Mouse (Mus musculus): ENCODE results near the gene Slc13a5.

The Slc13a5 gene

DNA sequence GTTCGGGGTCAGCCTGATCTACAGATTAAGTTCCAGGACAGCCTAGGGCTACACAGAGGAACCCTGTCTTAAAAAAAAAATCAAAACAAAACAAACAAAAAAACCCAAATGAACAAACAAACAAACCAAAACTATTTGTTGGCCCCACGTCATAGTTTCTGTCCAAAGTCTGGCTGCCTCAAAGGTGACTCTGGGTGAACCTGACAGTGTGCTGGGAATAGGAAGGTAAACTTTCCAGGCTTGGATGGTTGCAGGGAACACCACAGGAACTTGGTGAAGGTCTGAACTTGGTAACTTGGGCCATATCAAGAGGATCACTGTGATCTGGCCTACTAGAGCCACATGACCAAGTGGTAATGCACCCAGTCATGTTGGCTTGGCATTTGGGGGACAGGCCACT, 10.6 kb downstream of the Slc13a5 start:
- DNase-seq: no peak

DNA sequence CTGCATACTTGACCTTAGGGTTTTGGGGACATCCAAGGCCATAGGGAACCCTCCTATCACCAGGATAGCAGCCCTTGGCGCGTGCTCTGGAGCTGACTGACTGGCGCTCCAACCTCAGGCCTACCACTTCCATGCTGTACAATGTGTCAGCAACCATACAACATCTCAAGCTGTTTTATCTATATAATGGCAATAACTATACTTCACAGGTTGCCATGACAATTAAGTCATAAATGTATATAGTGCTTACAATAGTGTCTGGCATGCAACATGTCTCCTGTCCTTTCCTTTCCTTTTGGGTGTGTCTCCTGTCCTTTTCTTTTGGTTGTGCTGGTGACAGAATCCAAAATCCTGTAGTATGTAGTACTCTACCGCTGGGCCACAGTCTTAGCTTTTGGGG, 11.4 kb downstream of the Slc13a5 start:
- no peak for DNase-seq

DNA sequence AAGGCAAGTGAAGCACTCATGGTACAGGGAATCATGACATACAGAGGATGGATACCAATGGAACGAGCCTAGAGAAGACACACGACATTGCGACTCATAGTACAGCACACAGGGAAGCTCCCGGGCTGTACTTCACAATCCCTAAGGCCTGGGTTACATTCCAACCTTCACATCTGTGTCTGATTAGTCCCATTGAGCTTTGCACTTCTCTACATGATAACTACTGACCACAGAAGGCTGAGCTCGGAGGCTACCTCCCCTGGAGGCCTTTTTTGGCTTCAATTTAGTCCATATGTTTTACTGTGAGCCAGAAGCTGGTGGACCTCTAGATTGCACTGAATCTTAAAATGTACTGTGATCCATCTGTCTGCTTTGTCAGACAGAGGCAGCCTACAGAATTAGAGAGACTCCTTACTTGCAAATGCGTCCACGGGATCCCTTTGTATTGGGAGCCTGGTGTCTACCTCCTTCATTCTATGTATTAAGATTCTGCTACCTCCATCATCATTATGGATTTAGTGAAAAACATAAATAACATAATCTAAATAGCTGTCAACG, 21.7 kb downstream of the Slc13a5 start:
- no peak for DNase-seq

DNA sequence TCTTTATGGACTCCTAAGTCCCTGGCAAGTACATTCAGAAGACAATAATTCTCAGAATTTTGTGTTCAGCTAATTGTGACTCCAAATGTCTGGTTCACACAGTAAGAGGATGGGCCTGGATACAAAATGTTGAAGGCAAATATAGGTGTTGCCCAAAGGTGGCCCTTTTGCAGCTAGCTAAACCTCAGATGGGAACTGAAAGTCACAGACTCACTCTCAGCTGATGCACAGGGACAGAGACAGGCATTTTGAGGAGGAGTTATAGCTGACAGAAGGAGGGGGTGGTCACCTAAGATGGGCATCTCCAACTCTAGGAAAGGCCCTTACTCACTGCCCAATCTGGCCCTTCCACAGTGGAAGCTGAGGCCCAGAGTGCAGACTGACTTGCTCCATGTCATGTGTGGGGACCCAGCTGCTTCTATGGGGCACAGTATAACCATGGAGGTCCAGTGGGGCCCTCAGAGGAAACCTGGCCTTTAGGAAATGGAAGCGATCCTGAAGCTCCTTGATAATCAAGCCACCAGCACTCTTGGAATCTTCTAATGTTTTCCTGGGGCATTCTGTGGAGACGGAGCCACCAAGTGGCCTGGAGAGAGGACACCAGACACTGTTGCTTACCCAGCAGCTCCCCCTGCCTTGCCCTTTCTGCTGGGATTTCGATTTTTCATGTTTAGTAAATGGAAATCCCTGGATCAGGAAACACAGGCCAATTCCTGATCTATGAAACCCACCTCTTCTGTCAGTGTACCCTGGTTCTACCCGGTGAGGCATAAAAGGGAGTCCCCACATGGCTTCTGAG, 26.8 kb downstream of the Slc13a5 start:
- DNase-seq: no peak

DNA sequence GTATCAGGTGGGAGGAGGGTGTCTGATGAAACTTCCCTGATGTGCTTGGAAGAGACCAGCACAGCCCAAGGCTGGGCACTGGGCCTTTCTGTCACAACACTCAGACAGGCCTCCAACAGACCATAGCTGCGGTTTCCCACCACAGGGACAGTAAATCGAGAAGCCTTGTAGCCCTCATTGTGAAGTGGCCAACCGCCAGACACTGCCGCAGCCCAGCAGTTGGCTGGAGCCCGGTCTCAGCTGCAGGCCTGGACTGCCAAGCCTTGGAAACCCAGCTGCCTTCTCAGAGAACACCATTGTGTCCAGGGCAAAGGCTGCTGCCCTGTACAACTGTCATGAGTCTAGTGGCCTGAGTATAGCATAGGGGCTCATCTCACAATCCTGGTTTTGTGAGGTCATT, 33.0 kb downstream of the Slc13a5 start:
- DNase-seq: no peak

DNA sequence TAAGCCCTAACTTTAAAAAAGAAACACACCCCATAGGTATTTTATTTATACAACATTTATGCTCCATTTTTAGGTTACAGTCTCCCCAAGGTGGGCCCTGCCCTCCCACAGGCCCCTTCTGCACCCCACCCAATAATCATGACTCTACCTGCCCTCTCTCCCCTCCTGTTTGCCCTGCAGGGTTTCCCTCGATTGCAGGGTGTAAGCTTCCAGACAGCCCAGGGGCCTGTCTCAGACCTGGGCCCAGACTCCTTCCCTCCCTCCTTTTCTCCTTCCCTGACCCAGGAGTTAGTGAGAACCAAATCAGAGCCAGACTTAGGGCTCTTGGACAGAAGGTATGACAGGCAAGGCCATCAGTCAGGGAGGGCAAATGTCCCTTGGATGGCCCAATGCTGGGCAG, 34.0 kb downstream of the Slc13a5 start:
- DNase-seq: no peak

DNA sequence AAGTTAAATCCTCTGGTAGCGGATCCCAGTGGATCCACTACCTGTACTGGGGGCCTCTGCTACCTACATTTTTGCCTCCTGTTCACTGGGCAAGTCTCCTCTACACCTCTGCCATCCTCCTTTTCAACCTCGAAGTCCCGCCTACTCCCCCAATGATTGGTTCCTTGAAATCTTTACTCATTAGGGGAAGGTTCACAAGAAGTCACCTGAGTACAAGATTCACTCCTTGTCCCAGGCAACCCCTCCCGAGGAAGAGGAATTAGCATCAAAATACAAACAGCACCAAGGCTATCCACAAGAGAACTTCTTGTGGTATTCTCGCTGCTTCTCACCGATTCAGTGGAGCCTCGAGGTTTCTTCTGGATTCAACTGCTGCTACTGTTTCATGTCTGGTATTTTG, 35.0 kb downstream of the Slc13a5 start:
- no peak for DNase-seq

DNA sequence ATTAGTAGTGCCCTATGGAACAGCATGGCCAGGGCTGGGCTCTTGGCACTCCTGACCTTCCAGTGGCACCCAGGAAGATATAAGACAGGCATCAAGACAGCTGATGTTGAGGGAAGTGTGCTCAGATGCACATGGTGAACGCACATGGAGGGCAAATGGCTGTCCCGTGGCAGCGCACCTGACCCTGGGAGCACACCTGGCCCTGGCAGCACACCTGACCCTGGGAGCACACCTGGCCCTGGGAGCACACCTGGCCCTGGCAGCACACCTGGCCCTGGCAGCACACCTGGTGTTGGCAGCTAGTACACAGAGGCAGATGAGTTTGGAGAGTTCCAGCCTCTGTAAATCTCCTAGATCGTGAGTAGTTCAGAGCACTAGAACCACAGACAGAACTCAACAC, 38.5 kb downstream of the Slc13a5 start:
- DNase-seq: no peak

DNA sequence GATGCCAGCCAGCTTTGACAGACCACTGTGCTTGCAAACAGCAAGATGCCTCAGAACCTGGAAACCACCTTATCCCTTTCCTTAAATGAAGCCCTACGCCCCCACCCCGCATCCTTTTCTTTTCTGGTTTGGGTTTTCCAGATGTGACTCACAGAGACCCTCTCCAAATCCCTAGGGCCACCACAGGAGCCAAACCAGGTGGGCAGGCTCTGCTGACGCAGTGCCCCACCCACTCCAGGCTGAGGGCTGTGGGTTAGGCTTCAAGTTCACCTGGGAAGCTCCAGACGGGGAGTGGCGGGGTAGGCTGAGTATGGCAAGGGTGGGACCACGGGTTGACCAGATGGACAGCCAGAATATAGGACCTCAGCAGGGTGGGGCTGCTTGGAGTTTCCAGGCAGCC, 40.1 kb downstream of the Slc13a5 start:
- DNase-seq: no peak

DNA sequence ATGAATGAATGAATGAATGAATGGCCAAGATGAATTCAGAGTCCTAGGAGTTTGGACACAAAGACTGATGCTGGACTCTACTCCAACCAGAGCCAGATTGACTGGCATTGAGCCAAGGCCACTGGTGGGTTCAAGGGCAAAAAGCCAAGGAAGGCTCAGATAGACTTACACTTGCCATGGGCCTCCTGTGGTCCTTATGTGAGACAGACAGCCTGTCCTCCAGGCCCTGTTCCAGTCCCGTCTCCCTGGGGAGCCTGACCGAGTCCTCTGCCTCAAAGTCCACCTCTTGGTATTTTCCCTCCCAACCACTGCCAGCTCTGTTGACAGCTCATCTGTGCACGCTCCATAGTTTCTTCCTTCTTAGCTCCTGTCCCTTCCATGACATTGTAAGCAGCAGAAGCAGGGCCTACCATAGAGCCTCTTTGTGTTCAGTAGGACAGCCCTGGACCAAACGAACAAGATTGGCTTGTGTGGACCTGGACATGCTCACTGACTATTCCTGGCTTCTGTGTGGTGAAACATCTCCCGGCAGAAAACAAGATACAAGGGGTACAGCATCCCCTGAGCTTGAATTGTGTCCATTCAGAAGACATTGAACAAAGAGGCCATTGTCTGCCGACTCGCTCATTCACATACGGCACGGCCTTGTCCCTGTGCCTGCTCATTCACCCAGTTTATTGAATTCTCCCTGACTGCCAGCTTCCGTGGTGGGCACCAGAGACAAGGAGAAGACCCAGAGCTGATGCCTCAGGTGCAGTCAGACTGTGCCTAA, 40.8 kb downstream of the Slc13a5 start:
- DNase-seq: peak; percentile 43

DNA sequence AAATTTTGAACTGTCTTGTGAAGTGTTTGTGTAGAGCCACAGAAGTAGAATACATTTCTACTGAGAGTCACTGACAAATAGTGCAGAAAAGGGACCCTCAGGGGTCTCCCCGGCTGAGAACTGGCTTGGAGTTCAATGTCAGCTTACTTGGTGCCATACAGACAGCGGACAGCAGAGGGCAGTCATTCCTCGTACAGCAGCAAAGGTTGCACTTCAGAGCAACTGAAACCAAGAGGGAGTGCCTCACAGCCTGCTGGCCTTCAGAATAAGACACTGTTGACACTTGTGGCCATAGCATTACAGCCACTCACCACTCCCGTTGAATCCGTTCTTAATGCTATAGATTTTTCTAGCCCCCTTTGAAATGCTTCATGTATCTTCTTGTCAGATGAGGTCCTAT, 42.2 kb downstream of the Slc13a5 start:
- peak; percentile 70 for DNase-seq

DNA sequence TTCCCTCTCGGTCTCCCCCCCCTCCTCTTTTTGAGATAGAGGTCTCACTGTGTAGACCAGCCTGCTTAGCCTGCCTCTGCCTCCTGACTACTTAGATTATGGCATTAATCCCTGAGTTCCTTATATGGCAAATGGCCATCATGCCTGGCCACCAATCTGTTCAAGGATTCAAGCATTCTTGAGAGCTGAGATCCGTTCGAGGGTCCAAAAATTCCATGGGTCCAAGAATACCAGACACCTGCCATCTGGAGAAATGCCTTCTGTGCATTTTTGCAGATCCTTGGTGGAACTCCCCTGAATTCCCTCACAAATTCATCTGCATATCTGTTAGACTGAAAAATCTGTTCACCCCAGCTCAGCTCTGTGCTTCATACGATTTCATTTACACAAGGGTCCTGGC, 43.6 kb downstream of the Slc13a5 start:
- DNase-seq: no peak

DNA sequence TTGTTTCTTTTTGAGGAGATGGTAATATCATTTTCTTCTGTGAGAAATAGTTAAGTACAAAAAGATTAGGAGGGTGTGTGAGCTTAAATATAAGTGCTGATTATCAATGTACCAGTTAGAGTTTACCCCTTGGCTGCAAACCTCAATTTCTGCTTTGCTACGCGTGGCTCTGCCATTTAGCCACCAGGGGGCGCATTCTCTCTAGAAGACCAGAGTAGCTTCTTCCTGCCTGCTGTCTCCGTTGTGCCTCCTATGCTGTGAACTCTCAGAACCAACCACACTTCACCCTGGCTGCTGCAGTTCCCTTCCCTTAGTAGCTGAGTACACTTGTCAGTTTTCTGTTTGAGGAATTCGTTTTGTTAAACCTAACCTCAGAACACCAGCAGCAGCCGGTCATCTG, 45.7 kb downstream of the Slc13a5 start:
- DNase-seq: no peak

DNA sequence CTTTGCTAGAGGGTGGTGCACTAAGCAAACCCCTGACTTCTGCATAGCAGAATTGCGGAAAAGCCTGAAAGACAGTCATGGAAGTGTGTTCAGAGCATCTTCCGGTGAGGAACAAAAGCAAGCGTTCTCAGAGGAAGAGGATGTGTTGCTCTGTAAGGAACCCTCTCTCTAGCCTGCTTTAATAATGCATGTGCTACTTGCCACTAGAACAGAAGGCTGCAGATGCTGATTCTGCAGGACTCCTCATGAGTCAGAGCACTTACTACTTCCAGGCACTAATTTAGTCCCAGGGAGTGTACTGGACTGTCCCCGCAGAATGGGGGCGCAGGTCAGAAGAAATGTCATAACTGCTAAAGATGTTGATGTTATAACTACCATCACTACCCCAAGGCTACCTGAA, 49.9 kb downstream of the Slc13a5 start:
- DNase-seq: no peak

DNA sequence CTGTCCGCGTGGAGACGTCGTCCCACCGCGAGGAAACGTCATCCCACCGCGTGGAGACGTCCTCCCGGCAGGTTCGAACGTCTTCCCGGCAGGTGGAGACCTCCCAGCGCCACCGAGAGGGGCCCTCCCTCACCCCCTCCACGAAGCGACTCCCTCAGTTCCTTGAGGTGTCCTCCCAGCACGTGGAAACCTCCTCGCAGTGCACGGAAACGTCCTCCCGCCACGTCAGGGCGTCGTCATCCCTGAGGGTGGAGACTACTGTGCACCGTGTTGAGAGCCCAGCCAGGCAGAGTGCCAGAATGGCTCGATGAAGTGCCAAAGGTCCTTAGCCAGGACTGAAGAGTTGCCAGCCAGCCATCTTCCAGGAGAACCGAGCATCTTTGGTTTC, 51.6 kb downstream of the Slc13a5 start, which contains the start of gene Med31:
Med31 (minus strand) TSS at position 183 of the 388 bp plus-strand sequence.
- DNase-seq: peak; percentile 80

DNA sequence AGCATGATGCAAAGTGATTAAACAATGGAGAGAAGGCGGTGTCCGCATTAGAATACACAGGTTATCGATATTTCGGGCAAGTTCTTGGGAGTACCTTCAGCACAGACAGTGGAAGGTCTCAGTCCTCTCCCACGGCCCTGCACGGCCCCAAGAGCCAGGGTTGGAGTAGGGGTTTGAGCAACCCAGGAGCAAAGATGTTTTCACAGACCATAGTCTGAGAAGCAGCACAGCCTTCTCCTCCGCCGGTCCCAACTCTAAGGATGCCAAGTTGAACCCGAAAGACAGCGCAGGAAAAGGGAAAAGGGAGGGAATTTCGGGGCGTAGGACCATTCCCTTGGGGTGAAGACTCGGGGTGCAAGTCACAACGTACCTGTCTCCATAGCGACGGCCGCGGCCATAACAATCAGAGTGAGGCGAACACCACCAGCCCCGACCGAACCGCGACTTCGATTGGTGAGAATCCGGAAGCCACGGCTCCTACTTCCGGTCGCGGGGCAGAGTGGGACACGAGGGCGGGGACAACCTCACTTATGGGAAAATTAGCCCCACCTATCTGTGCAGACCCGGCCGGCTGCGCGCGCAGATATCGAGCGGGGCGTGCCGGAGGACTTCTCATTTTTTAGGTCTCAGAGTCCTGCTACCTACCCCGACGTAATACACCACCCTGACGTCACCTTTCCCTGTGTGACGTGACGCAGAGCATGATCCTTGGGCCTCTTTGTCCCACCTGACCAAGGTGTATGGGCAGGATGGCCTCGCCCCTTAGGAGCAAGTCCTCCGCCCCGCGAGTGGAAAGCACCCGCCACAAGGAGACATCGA, 52.2 kb downstream of the Slc13a5 start:
- peak; percentile 89 for DNase-seq

DNA sequence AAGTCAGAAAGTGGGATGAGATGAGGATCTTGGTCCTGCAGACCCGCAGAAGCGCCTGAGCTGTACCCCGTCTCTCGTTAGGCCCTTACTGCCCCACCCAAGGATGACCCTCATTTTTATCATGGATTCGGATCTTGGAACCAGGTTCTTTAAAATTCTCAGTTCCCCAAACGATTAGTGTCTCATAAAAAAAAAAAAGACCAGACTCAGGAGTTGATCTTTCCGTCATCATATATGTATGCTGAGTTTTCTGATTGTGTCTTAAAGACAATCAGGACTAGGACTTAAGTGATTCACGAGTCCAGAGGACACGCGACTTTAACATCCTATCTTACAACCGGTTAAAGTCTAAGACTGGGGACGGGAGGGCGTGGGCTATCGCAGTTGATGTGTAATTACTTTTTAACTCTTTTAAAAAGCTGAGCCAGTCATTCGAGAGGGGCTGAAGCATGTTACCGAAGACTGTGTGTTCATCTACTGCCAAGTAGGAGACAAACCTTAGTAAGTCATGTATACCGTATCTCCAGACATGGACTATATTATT, 59.1 kb downstream of the Slc13a5 start:
- no peak for DNase-seq

DNA sequence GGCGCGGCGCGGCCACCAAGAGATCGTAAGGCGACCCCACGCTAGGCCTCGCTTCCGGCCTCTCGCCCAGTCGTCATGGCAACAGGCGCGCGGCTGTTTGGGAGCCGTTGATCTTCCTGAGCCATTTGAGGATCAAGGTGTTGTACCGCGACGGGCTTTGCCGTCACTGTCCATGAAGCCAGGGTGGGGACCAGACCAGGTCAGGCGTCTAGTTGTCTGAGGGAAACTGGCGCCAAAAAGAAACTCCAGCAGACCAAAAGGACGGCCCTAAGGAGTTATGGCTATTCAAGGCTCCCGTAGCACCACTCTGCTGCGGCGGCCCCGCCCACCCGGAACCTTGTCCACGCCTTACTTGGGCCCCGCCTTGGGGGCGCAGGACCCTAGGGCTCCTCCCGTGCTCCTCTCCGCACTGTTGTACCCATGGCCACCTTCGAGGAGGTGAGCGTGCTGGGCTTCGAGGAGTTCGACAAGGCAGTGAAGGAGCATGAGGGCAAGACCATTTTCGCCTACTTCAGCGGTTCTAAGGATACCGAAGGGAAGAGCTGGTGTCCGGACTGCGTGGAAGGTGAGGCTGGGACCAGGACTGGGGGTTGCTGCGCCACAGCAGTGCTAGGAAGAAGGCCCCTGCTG, 59.7 kb downstream of the Slc13a5 start, which contains the start of the genes 4933427D14Rik and Txndc17:
4933427D14Rik (minus strand) TSS at position 256 of the 630 bp plus-strand sequence.
Txndc17 (plus strand) TSS at position 344 of the 630 bp plus-strand sequence.
- peak; percentile 79 for DNase-seq

DNA sequence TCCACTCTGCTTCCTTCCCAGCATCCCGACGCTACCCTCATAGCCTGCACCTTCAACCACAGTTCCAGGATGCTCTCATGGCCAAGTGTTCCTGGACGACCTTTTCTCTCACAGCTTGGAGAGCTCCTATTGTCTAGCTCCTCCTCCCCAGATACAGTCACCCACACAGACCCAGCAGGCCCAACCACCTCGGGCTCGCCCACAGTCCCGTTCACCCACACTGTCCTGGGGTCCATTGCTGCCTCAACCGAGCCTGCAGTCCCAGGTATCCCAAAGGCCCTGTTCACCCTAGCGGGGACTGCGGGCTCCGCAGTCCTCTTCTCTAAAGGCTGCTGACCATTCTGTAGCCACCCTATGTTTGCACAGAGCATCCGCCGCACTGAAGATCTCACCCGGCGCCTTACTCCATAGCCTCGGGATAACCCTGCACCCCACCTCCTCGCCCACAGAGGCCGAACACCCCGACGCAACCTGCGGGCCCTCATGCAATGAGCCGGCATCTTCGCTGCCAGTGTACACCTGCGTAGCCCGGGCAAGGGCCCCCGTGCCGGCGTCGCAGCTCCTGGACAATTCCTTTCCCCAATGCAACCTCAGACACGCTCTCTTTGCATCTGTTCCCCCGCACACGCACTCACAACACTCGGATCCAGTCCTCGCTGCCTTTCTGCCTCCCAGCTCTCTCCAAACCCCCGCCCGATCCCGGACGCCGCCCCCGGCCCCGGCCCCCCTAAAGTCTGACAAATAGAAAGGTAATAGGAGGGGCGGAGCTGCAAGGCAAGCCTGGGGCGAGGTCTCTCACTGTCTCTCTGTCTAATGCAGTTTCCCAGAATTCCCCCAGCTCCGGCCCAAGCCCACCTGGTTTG, 60.5 kb downstream of the Slc13a5 start, which contains the start of gene Gm43951:
Gm43951 (minus strand) TSS at position 500 of the 863 bp plus-strand sequence.
- no peak for DNase-seq

DNA sequence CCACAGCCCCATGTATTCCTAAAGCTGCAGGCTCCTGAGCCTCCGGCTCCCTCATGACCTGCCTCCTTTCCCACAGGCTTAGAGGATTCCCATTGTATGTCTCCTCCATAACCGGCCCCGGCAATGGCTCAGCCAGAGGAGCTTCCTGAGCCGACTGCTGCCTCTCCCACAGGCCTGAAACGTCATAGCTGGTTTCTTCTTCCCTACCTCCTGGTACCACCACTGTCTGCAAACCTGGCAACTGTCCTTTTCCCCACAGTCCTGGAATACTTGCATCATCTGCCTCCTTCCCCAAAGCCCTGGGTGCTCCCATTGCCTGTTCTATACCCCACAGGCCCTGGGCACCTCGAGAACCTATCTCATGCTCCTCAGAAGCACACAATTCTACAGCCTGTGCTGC, 61.8 kb downstream of the Slc13a5 start:
- no peak for DNase-seq

DNA sequence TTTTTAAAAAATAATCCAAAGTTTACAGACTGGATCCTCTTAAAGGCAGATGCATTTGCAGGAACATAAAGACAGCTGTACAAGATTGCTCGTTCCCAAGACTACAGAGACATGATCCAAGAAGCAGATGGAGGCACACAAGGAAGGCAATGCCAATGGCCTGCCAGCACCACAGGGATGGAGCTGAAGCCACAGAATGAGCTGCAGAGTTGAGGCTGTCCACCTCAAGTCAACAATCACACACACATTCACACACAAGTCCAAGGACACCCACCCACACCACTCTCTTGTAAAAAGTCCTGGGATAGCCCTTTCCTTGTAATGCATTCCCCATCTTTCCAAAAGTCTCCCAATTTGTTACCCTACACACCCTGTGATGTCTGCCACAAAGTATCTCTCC, 63.6 kb downstream of the Slc13a5 start:
- DNase-seq: no peak
